Mouse (Mus musculus) cortical plate, adult 2 months (tissue): ENCODE data around the gene Rpl31.

ENCODE experiments used
- CTCF ChIP-seq: fragments of 200-500 bp; IDR thresholded peaks from 2 replicates; pipeline ENCODE4 v1.5.1; 2011; ENCODE audit warnings: mild to moderate bottlenecking, control low read depth, low read length; ENCODE audit not compliant: insufficient read depth; ENCODE audit errors: extremely low read depth
- POLR2A ChIP-seq: fragments of 200-500 bp; IDR thresholded peaks from 2 replicates; pipeline ENCODE4 v1.6.1; 2011; ENCODE audit warnings: mild to moderate bottlenecking, low read length, control low read depth; ENCODE audit not compliant: insufficient read depth; ENCODE audit errors: extremely low read depth

GRCm38 (mm10) chr1:39378540-39378939 lies 10.9 kb downstream of the Rpl31 start:
- TF ChIP-seq POLR2A (no peak), CTCF (no peak)
